Mouse (Mus musculus) neural tube, embryonic 10.5 days (tissue): Measurements from ENCODE around the gene Pipox.
A peak's percentile ranks its signal among the peaks of the same experiment; 100 is the strongest.

Source experiments
- DNase-seq: peaks from one replicate; pipeline ENCODE4 v3.0.0-alpha.2; 2017; ENCODE audit warnings: low spot score; ENCODE audit errors: extremely low spot score

Pipox gene

GRCm38 (mm10) chr11:77909376-77909775 lies 15.5 kb upstream of the Pipox start:
- DNase-seq: no peak

- no peak for DNase-seq
Observed at GRCm38 (mm10) chr11:77908468-77908867, 14.6 kb upstream of the Pipox start.

- DNase-seq: peak; percentile 41
Observed at GRCm38 (mm10) chr11:77906747-77907174, 12.9 kb upstream of the Pipox start.

DNA sequence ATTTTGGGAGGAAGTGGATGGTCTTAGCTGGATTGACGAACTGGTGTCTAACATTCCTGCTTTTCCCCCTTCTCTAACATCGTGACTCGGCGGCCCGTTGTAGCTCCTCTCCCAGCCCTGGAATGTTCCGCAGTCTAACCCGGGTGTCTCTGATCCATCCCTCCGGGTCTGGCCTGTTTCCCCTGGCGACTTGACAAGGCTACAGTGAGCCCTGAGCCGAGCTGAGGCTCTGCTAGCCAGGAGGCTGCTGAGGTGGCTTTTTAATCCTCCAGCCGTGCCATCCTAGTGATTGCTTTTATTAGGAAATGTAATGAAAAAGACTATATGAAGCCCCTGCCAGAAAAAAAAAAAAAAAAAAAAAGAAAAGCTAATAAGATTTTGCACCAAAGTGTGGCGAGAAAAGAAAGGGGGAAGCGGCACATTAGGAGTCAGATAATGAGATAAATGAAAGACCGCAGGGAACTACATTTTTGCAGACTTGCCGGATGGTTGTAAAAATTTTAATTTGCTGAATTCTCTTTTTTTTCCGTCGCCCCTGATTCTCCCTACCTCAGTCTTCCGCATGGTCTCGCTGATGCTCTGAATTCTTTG lies 12.3 kb upstream of the Pipox start:
- DNase-seq: no peak

DNA sequence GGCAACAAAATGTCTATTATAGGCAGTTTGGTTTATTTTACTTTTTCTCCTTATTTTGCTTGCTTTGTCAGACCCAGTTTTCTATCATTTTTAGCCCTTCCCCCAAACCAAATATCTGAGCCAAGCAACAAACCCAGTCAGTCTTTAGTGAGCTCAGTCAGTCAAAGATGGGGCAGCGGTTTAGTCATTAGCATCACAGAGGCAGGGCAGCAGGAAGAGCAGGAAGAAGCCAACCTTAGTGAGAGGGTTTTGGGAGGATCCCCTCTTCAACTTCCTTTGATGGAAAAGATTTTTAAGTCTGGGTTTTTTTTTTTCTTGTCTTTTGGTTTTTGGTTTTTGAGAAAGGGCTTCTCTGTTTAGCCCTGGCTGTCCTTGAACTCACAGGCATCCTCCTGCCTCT lies 10.8 kb upstream of the Pipox start:
- DNase-seq: no peak

DNA sequence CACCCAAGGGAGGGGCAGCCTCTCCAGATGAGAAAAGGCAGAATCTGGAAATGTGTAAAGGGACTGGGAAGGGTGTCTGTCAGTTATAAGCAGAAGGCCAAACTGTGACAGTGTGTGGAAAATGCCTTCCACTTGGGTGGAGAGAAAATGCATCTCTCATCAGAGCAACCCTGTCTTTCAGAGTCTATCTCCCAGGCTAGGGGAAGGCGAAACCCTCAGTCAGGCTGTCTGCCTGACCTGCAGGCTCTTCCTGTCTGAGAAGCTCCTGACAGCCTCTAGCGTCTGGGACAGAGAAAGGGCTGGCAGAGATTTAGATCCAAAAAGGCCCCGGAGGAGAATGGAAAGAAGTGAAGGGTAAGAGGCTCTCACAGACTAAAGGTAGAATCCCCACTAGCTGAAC lies 9.9 kb upstream of the Pipox start:
- DNase-seq: no peak

DNA sequence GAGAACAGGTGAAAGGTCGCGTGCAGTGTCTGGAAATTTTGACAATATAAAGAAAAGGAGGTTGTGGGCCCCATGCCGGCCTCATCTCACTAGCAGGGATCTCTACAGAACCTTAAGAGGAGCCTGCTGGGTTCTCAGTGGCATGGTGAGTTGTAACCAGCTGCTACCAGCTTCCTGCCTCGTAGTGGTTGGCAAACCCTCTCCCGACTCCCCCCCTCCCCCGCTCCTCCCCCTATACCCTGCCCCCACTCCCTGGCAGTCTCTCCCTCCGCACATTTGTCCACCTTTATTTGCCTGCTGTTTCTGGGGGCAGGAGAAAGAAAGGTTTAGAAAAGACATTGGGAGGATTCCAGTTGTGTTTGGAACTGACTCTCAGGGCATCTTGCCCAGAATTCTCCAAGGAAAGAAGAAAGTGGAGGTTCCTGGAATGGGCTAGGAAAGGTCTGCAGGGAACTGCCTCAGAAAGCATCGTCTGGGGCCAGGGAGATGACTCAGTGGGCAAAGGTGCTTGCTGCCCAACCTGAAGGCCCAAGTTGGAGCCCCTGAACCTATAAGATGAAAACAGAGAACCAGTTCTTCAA lies 8.0 kb upstream of the Pipox start:
- no peak for DNase-seq

DNA sequence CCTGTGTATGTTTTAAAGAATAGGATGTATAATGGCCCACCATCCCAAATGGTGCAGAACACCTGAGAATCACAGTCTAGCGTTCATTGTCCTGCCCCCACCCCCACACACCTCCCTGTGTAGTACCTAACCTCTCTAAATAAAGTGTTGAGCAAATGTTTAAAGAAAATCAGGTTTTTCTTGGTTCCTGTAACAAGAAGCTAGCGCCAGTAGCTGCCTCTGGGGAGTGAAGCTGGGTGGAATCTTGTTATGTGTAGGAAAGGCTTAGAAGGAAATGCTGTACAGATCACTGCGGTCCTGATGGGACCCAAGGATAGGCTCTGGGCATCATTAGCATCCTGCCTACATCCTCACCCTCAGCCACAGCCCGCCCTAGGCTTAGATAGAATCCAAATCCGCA lies 7.5 kb upstream of the Pipox start:
- DNase-seq: no peak

- DNase-seq: no peak
Observed at GRCm38 (mm10) chr11:77900696-77901095, 6.8 kb upstream of the Pipox start.

DNA sequence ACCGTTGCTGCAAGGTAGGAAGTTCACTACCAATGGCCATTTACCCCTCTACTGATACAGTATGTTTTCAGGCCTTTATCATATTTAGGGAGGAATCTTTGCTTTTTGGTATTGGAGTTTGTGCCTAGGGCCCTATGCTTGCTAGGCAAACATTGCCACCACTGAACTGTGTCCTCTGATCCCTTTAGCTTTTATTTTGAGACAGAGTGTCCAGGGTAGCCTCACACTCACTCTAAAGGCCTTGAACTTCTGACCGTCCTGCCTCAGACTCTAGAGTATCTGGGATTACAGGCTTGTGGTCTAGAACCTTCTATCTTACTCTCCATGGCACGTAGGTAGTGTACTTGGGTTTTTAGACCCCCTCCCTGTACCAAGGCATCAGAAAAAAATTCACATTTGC lies 6.3 kb upstream of the Pipox start:
- no peak for DNase-seq

- no peak for DNase-seq
Observed at GRCm38 (mm10) chr11:77896820-77897805, 3.2 kb upstream of the Pipox start.

GRCm38 (mm10) chr11:77896480-77896819 lies 2.6 kb upstream of the Pipox start:
- DNase-seq: no peak

GRCm38 (mm10) chr11:77896011-77896410 lies 2.1 kb upstream of the Pipox start:
- DNase-seq: no peak

DNA sequence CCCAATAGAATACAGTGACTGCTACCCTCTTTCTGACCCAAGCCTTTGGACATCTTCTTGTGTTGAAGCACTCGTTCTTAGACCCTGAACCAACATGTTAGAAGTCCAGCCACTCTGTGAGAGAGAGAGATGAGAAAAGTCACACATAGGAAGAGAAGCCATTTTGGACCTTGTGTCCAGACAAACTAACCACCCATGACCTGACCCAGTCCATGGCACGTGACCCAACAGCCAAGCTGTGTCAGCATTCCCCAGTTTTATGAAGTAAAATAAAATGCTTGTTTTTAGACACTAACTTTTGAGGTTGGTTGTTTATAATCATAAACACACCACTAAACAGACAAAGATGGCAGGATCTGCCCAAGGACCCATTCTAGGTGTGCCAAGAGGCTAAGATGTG lies 1.1 kb upstream of the Pipox start:
- DNase-seq: no peak

GRCm38 (mm10) chr11:77893283-77893682 lies 613 bp downstream of the Pipox start:
- no peak for DNase-seq

DNA sequence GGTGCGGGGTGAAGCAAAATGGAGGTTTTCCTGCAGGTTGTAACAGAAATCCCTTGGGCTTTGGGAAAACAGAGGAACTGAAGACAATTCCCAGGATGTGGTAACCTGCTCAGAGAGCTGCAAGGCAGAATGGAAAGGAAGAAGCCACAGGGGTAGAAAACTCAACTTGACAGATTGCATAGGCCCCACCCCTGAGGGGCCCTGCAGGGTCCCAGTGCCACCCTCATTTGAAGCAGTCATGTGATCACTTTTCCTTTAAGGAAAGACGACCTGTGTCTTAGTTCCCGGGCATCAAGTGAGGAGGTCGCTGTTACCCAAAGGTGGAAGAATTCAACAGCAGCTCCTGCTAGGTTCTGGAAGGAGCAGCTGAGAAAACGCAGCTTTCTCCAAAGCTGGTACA lies 1.0 kb downstream of the Pipox start:
- DNase-seq: no peak

DNA sequence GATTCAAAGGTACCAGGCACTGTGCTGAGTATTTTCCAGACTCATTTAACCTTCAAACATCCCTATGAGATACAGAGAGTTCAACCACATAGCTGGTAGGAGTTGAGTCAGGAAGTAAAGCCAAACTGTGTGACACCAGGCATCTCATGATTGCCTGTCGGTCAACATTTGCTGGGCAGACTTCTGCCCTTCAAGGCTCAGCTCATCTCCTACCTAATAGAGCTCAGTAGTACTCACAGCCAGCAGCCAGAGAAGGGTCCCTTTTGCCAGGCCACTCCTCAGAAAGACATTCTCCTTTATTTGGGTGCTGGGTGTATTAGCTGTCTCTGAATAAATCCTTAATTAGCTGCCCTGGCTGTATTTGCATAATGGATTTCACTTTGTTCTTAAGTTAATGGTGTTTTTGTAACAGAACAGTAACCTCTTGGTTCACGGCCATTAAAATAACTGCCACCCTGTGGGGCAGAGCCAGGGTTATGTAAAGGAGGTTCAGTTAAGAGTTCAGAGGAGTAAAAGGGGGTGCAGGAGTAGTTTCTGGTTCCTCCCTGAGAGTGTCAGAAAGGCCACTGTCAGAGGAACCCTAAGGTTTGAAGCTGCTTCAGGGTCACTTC lies 3.1 kb downstream of the Pipox start:
- no peak for DNase-seq

DNA sequence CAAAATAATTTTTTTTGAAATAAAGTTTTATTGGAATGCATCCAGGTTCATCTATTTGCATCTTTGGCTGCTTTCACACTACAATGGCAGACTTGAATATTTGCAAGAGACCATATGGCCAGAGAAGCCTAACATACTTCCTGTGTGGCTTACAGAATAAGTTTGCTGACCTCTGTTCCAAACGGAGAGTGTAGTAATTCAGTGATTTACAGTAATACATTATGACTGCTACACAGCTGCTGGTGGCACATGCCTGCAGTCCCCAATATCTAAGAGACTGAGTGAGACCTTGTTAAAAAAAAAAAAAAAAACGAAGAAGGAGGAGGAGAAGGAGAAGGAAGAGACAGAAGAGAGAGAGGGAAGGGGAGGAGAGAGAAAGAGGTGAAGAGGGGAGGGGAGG lies 4.4 kb downstream of the Pipox start:
- no peak for DNase-seq

- DNase-seq: no peak
Observed at GRCm38 (mm10) chr11:77888846-77889245, 5.0 kb downstream of the Pipox start.

- DNase-seq: peak; percentile 57
Observed at GRCm38 (mm10) chr11:77887373-77887960, 6.4 kb downstream of the Pipox start.

GRCm38 (mm10) chr11:77885246-77885575 lies 8.7 kb downstream of the Pipox start:
- peak; percentile 64 for DNase-seq
